Mouse (Mus musculus) splenic B cell, adult 2 months (primary cell): Measurements from ENCODE around the gene Khdrbs2.

Experiments
- DNase-seq: peaks from one replicate; pipeline ENCODE4 v3.0.0-alpha.2; 2011; ENCODE audit warnings: low read depth, low spot score
- H3K27me3 ChIP-seq: 2 replicates; pipeline ENCODE4 v1.6.1; 2012; ENCODE audit warnings: mild to moderate bottlenecking, low read length, moderate library complexity, mixed read lengths; ENCODE audit not compliant: control insufficient read depth, poor library complexity, insufficient read depth, severe bottlenecking
- H3K36me3 ChIP-seq: 2 replicates; pipeline ENCODE4 v1.6.1; 2012; ENCODE audit warnings: mild to moderate bottlenecking, low read length, moderate library complexity, mixed read lengths; ENCODE audit not compliant: control insufficient read depth, poor library complexity, insufficient read depth, severe bottlenecking

Gene Khdrbs2

GRCm38 (mm10) chr1:32568901-32569300 lies 396.4 kb downstream of the Khdrbs2 start:
- no peak for DNase-seq
- H3K36me3 ChIP-seq, result no peaks in the 10 kb centered on the region
- H3K27me3 ChIP-seq, result no peaks in the 10 kb centered on the region; the same call in 1 of the 2 replicates

GRCm38 (mm10) chr1:32626060-32626459 lies 453.5 kb downstream of the Khdrbs2 start:
- Histone ChIP-seq H3K36me3 (no peaks in the 10 kb centered on the region), H3K27me3 (no peaks in the 10 kb centered on the region)
- DNase-seq, result no peak

- H3K36me3 ChIP-seq, result no peaks in the 10 kb centered on the region
- H3K27me3 ChIP-seq, result no peaks in the 10 kb centered on the region
- no peak for DNase-seq
Observed at GRCm38 (mm10) chr1:32632415-32633354, 460.2 kb downstream of the Khdrbs2 start.

GRCm38 (mm10) chr1:32633404-32633803 lies 460.9 kb downstream of the Khdrbs2 start:
- no peak for DNase-seq
- H3K27me3 ChIP-seq, result no peaks in the 10 kb centered on the region
- H3K36me3 ChIP-seq, result no peaks in the 10 kb centered on the region

GRCm38 (mm10) chr1:32639118-32639517 lies 466.6 kb downstream of the Khdrbs2 start:
- Histone ChIP-seq H3K36me3 (no peaks in the 10 kb centered on the region), H3K27me3 (no peaks in the 10 kb centered on the region)
- no peak for DNase-seq

- Histone ChIP-seq H3K27me3 (no peaks in the 10 kb centered on the region), H3K36me3 (no peaks in the 10 kb centered on the region)
- no peak for DNase-seq
Observed at GRCm38 (mm10) chr1:32649647-32650209, 477.2 kb downstream of the Khdrbs2 start.

GRCm38 (mm10) chr1:32693806-32694205 lies 521.3 kb downstream of the Khdrbs2 start:
- H3K27me3 ChIP-seq, result no peaks in the 10 kb centered on the region
- no peaks in the 10 kb centered on the region for H3K36me3 ChIP-seq
- DNase-seq, result no peak

GRCm38 (mm10) chr1:32700132-32700531 lies 527.6 kb downstream of the Khdrbs2 start:
- Histone ChIP-seq H3K36me3 (no peaks in the 10 kb centered on the region), H3K27me3 (no peaks in the 10 kb centered on the region)
- no peak for DNase-seq

GRCm38 (mm10) chr1:32701267-32701666 lies 528.8 kb downstream of the Khdrbs2 start:
- DNase-seq, result no peak
- no peaks in the 10 kb centered on the region for H3K36me3 ChIP-seq

More at GRCm38 (mm10) chr1:32701267-32701666, 528.8 kb downstream of the Khdrbs2 start:
- no peaks in the 10 kb centered on the region for H3K27me3 ChIP-seq
